Mouse (Mus musculus): ENCODE measurements at regions not wholly inside any gene's neighbourhood (a gene's known extent, or its start where the extent isn't known, plus 50 kb on each side); places are given as distances from the start of the nearest gene placed in this dataset.

DNA sequence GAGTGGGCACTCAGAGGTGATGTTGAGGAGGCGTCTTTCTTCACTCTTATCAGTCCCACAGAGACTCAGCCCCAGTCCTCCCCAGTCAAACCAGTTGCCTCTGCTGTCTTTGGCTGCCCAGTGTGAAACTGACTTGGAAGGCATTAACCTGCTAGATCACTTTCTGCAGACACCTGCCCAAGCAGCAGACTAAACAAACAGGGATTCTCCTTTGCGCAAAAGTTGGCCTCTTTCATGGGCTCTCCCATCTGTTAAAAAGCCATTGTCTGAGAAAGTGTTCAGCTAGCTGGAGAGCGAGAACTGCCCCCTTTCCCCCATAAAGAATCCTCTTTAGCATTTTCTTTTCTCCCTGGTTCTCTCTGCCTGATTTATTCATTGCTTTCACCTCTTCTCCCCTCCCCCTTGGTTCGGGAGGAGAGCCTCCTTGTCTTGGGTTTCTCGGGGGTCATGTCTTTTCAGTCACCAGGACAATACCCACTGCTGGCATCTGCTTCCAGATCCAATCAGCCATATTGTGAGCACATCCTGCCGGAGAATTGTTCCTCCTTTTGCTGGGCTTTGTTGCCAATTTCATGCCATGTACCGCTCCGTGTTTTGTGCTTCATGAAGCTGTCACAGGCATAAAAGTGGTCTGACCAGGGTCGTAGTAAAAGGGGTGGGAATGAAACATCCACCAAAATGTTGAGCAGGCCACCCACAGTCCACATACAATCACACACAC is 143.7 kb downstream of the Nkx6-1 start:
- Histone ChIP-seq H3K4me2 (replicated peaks; ENCODE audit: low read depth) (no peak overlapping the region), H3K27ac (ENCODE audit: low read depth, low read length) (no peak overlapping the region), H3K4me1 (replicated peaks; ENCODE audit: control insufficient read depth, insufficient read depth, low read length) (no peaks in the 10 kb centered on the region), H3K9ac (ENCODE audit: low read depth, low read length) (no peak overlapping the region), H3K36me3 (ENCODE audit: control insufficient read depth, insufficient read depth) (no peaks in the 10 kb centered on the region), H3K27me3 (replicated peaks; ENCODE audit: control insufficient read depth, insufficient read depth, low read length) (no peaks in the 10 kb centered on the region), H3K9me3 (ENCODE audit: control insufficient read depth) (no peaks in the 10 kb centered on the region), H3K4me3 (ENCODE audit: low read depth, low read length) (no peak overlapping the region)
- 53% methylated on average over 9 of the region's 9 CpGs for WGBS
- TF ChIP-seq CTCF (IDR thresholded peaks at IDR 0.05; ENCODE audit: low read depth), result no peak
- ATAC-seq, result no peak

DNA sequence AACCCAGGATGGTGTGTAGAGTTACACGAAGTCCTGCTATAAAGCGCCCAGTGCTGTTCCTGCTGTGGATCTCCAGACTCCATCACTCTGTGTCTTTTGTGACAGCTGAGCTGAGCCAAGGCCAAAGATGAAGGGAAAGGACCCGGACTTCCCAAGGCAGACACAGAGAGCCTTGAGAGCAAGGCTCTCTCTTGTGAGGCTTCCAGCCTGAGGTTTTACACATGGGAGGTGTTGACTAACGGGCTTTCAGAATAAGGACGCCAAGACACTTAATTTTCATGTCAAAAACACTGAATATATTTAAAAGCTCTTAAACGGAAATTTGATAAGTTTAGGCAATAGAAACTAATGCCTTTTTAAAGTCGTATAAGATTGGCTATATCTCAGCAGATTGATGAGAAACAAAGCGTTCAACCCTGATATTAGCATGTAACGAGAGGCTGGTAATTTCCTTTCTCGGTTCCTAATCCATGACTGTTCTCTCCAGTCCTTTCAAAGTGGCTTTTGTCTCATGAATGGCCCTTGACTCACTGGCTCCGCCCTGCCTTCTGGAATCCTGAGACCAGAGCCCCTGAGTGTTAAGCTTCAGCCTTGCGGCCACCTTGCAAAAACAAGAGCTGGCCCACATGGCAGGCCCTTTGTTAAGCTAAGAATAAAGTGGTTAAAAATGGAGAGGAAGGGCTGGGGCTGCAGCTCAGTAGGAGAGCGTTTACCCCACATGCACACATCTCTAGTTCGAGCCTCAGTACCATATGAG is 145.8 kb downstream of the Nkx6-1 start:
- Histone ChIP-seq H3K4me3 (ENCODE audit: low read depth, low read length) (no peak overlapping the region), H3K27ac (ENCODE audit: low read depth, low read length) (no peak overlapping the region), H3K36me3 (ENCODE audit: control insufficient read depth, insufficient read depth) (no peaks in the 10 kb centered on the region), H3K4me1 (replicated peaks; ENCODE audit: control insufficient read depth, insufficient read depth, low read length) (no peaks in the 10 kb centered on the region), H3K4me2 (replicated peaks; ENCODE audit: low read depth) (no peak overlapping the region), H3K27me3 (replicated peaks; ENCODE audit: control insufficient read depth, insufficient read depth, low read length) (no peaks in the 10 kb centered on the region), H3K9me3 (ENCODE audit: control insufficient read depth) (no peaks in the 10 kb centered on the region), H3K9ac (ENCODE audit: low read depth, low read length) (no peak overlapping the region)
- ATAC-seq, result no peak
- WGBS, result 65% methylated on average over 14 of the region's 14 CpGs
- TF ChIP-seq CTCF (IDR thresholded peaks at IDR 0.05; ENCODE audit: low read depth), result no peak

GRCm38 (mm10) chr5:101497698-101498048 is 167.1 kb downstream of the Nkx6-1 start:
- WGBS, result 94% methylated on average over 14 of the region's 14 CpGs
- no peak overlapping the region for H3K4me2 ChIP-seq (replicated peaks; ENCODE audit: low read depth)
- H3K4me1 ChIP-seq (replicated peaks; ENCODE audit: control insufficient read depth, insufficient read depth, low read length), result no peaks in the 10 kb centered on the region
- no peaks in the 10 kb centered on the region for H3K9me3 ChIP-seq (ENCODE audit: control insufficient read depth)
- H3K4me3 ChIP-seq (ENCODE audit: low read depth, low read length), result no peak overlapping the region
- H3K27ac ChIP-seq (ENCODE audit: low read depth, low read length), result no peak overlapping the region
- no peak overlapping the region for H3K9ac ChIP-seq (ENCODE audit: low read depth, low read length)
- TF ChIP-seq CTCF (IDR thresholded peaks at IDR 0.05; ENCODE audit: low read depth), result no peak
- no peaks in the 10 kb centered on the region for H3K27me3 ChIP-seq (replicated peaks; ENCODE audit: control insufficient read depth, insufficient read depth, low read length)
- no peak for ATAC-seq
- no peaks in the 10 kb centered on the region for H3K36me3 ChIP-seq (ENCODE audit: control insufficient read depth, insufficient read depth)

DNA sequence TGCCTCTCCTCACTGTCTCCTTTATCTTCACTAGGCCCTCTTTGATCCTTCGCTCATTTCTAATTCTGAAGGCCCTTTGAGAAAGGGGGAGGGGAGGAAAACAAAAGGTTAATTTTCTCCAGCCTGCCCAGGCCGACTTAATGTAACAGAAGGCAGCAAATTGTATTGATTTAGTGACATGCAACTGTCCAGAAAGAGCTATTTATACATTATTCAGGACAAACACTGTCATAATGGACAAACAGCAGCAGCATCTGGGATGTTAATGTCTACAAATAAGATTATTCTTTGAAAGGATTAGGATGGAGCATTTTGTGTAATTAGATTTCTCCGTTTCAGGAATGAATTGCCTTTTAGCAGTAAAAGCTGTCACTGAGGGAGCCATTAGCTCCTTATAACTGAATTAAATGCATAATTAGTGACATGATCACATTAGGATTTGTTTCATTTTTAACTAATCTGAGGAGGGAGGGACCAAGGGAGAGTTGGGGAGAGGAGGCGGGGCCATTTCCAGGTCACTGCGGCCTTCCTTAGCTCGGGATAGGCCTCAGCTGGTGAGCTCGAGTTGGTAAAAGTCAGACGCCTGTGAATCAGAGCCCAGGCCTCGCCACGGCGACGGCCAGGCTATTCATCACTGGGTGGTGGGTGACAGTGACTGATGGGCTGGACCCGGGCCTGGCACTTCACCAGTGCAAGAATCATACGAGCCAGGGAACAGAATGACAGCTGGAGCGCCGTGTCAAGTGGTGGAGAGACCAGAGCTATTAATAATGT is 167.7 kb downstream of the Nkx6-1 start:
- no peak overlapping the region for H3K9ac ChIP-seq (ENCODE audit: low read depth, low read length)
- WGBS, result 66% methylated on average over 16 of the region's 16 CpGs
- no peak overlapping the region for H3K4me3 ChIP-seq (ENCODE audit: low read depth, low read length)
- no peak for ATAC-seq
- TF ChIP-seq CTCF (IDR thresholded peaks at IDR 0.05; ENCODE audit: low read depth), result no peak
- H3K4me2 ChIP-seq (replicated peaks; ENCODE audit: low read depth), result no peak overlapping the region
- H3K27ac ChIP-seq (ENCODE audit: low read depth, low read length), result no peak overlapping the region
- H3K4me1 ChIP-seq (replicated peaks; ENCODE audit: control insufficient read depth, insufficient read depth, low read length), result no peaks in the 10 kb centered on the region
- H3K36me3 ChIP-seq (ENCODE audit: control insufficient read depth, insufficient read depth), result no peaks in the 10 kb centered on the region
- no peaks in the 10 kb centered on the region for H3K27me3 ChIP-seq (replicated peaks; ENCODE audit: control insufficient read depth, insufficient read depth, low read length)
- no peaks in the 10 kb centered on the region for H3K9me3 ChIP-seq (ENCODE audit: control insufficient read depth)

- Histone ChIP-seq H3K4me1 (replicated peaks; ENCODE audit: control insufficient read depth, insufficient read depth, low read length) (no peaks in the 10 kb centered on the region), H3K9ac (ENCODE audit: low read depth, low read length) (no peak overlapping the region), H3K9me3 (ENCODE audit: control insufficient read depth) (no peaks in the 10 kb centered on the region), H3K36me3 (ENCODE audit: control insufficient read depth, insufficient read depth) (no peaks in the 10 kb centered on the region), H3K4me3 (ENCODE audit: low read depth, low read length) (no peak overlapping the region), H3K27me3 (replicated peaks; ENCODE audit: control insufficient read depth, insufficient read depth, low read length) (no peaks in the 10 kb centered on the region), H3K4me2 (replicated peaks; ENCODE audit: low read depth) (no peak overlapping the region), H3K27ac (ENCODE audit: low read depth, low read length) (no peak overlapping the region)
- ATAC-seq, result no peak
- WGBS, result 93% methylated on average over 9 of the region's 9 CpGs
- no peak for TF ChIP-seq CTCF (IDR thresholded peaks at IDR 0.05; ENCODE audit: low read depth)
Measured at GRCm38 (mm10) chr5:101496161-101496560, 168.6 kb downstream of the Nkx6-1 start.

DNA sequence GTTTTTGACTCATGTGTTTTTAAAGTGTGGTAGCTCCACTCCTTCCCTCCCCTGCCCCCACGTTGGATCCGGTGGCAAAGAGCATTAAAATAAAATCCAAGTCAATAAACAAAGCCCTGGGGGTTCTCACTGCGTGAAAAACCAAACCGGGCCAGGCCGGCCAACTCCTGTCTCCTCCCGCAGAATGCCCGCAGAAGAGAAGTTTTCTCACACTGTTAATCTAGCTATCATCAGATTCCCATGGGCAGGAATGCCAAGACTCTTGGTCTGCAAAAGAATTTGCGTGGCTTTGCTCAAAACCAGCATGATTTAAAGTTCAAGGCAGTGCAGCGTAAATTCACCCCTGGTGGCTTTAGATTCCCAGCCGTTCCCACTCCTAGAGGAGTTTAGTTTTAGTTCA is 219.0 kb downstream of the Nkx6-1 start:
- H3K27me3 ChIP-seq (replicated peaks; ENCODE audit: control insufficient read depth, insufficient read depth, low read length), result no peaks in the 10 kb centered on the region
- H3K9ac ChIP-seq (ENCODE audit: low read depth, low read length), result no peak overlapping the region
- no peaks in the 10 kb centered on the region for H3K9me3 ChIP-seq (ENCODE audit: control insufficient read depth)
- H3K4me3 ChIP-seq (ENCODE audit: low read depth, low read length), result no peak overlapping the region
- WGBS, result 42% methylated on average over 10 of the region's 10 CpGs
- H3K4me1 ChIP-seq (replicated peaks; ENCODE audit: control insufficient read depth, insufficient read depth, low read length), result no peaks in the 10 kb centered on the region
- H3K4me2 ChIP-seq (replicated peaks; ENCODE audit: low read depth), result no peak overlapping the region
- no peak for ATAC-seq
- no peaks in the 10 kb centered on the region for H3K36me3 ChIP-seq (ENCODE audit: control insufficient read depth, insufficient read depth)
- no peak overlapping the region for H3K27ac ChIP-seq (ENCODE audit: low read depth, low read length)
- no peak for TF ChIP-seq CTCF (IDR thresholded peaks at IDR 0.05; ENCODE audit: low read depth)

All from intestine, postnatal 0 days (tissue).